Mouse (Mus musculus) MEL-GATA-1-ER (cell line): ENCODE measurements around the gene Macrod1.

ENCODE experiments used
- DNase-seq: peaks from one replicate; pipeline ENCODE4 v3.0.0-alpha.2; 2012; ENCODE audit warnings: low read depth; ENCODE audit errors: extremely low read depth

The Macrod1 gene

GRCm38 (mm10) chr19:7081516-7082266 is 25.1 kb downstream of the Macrod1 start:
- no peak for DNase-seq

- DNase-seq: no peak
These were observed 26.6 kb downstream of the Macrod1 start for GRCm38 (mm10) chr19:7083035-7083794.

GRCm38 (mm10) chr19:7084734-7085133 is 28.1 kb downstream of the Macrod1 start:
- no peak for DNase-seq

- no peak for DNase-seq
These were observed 31.9 kb downstream of the Macrod1 start for GRCm38 (mm10) chr19:7088558-7088957.

GRCm38 (mm10) chr19:7089050-7089449 is 32.4 kb downstream of the Macrod1 start:
- no peak for DNase-seq

GRCm38 (mm10) chr19:7089842-7090251 is 33.2 kb downstream of the Macrod1 start:
- DNase-seq: no peak

- no peak for DNase-seq
These were observed 33.9 kb downstream of the Macrod1 start for GRCm38 (mm10) chr19:7090369-7091064.

- DNase-seq: no peak
These were observed 34.9 kb downstream of the Macrod1 start for GRCm38 (mm10) chr19:7091448-7092050.

- DNase-seq: no peak
These were observed 36.1 kb downstream of the Macrod1 start for GRCm38 (mm10) chr19:7092756-7093155.

GRCm38 (mm10) chr19:7099620-7100155 is 43.1 kb downstream of the Macrod1 start:
- DNase-seq: no peak

- DNase-seq: no peak
These were observed 45.4 kb downstream of the Macrod1 start for GRCm38 (mm10) chr19:7102039-7102438.

- DNase-seq: no peak
These were observed 46.9 kb downstream of the Macrod1 start for GRCm38 (mm10) chr19:7103349-7103992.

- no peak for DNase-seq
These were observed 47.4 kb downstream of the Macrod1 start for GRCm38 (mm10) chr19:7103993-7104401.

- DNase-seq: no peak
These were observed 48.9 kb downstream of the Macrod1 start, which contains the start of gene Flrt1 for GRCm38 (mm10) chr19:7105544-7105943. TSS of gene Flrt1 (minus strand) at chr19:7105729.

GRCm38 (mm10) chr19:7106566-7106965 is 50.0 kb downstream of the Macrod1 start:
- DNase-seq: no peak

GRCm38 (mm10) chr19:7107174-7107573 is 50.6 kb downstream of the Macrod1 start:
- no peak for DNase-seq

- no peak for DNase-seq
These were observed 51.7 kb downstream of the Macrod1 start for GRCm38 (mm10) chr19:7108114-7108905.

- no peak for DNase-seq
These were observed 53.5 kb downstream of the Macrod1 start for GRCm38 (mm10) chr19:7110097-7110496.

- no peak for DNase-seq
These were observed 54.3 kb downstream of the Macrod1 start for GRCm38 (mm10) chr19:7110875-7111274.

GRCm38 (mm10) chr19:7111309-7111708 is 54.7 kb downstream of the Macrod1 start:
- DNase-seq: no peak
